Mouse (Mus musculus): Measurements from ENCODE around the gene Cln5.
A peak's percentile ranks its signal among the peaks of the same experiment; 100 is the strongest.

Cln5 gene

DNA sequence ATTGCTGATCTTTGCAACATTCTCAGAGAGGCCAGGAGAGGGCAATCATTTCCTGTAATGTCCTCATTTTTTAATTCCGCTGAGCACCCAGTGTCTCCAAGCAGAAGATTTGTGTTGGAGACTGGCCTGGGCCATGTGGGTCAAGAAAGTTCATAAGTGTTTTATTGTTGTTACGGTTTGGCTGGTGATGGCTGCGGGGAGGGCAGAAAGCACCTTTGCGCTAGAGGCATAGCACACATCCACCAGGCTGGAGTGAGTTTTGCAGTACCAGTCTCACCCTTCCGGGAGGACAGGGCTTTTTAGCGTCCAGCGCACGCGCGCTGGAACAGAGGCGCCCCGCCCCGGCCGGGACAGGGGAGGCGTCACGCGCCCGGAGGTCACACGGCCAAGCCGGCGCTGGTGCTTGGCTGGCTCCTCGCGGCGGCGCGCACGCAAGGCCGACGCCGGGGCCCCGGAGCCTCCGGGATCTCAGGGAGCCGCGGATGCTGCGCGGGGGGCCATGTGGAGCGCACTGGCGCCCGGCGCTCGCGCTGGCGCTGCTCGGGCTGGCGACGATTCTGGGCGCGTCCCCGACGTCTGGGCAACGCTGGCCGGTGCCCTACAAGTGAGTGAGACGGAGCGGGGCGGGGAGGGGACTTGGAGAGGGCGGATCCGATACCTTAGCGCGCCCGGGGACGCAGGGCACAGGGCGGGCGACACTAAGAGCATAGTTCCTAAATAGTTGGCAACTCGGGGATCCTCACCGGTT is at the start of gene Cln5:
Cln5 (plus strand) TSS at position 353 of the 748 bp plus-strand sequence.
- peak; percentile 89 to 94 for DNase-seq (ENCODE audit: low spot score in 2 of 2)

DNA sequence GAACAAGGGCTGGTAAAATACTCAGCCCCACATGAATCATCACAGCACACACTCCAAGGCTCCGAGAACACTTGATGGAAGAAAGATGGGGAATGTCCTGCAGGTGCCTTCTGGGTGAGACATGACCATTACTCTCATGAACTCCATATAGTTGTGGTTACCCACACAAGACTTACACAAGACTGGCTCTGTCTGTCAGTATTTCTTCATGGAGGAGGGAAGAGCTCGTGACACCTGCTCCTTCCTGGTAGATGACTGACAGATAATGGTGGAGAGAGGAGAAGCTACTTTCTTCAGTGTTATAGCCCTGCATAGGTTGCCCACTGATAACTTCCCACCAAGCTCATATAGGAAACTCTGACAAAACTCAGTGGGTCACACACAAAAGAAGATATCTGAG is 40.8 kb upstream of the Cln5 start:
- DNase-seq (ENCODE audit: low spot score in 2 of 2) = no peak

DNA sequence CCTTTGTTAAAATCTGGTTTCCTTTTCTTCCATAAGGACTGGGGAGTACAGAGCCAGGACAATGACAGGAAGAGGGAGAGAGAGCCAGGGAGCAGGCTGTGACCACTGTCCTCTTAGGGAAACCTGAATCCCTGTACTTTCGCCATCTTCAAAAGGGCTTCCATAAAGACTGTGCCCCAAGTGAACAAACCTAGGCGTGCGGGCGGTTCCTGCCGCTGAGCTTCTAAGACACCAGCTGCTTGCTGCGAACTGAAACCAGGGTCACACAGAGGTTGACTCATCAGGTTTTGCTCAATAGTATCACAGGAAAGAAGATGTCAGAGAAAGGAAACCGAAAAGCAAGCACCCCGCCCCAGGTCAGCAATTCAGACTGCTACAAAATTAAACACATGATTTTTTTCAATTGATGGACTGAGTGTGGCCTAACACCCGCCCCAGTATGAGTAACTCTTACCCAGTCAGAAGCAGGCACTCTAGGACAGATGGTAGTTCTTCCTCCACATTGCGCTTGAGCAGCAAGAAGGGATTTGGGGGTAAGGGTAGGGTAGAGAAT is 36.7 kb upstream of the Cln5 start:
- DNase-seq (ENCODE audit: low spot score in 2 of 2) = peak; percentile 8 to 22

DNA sequence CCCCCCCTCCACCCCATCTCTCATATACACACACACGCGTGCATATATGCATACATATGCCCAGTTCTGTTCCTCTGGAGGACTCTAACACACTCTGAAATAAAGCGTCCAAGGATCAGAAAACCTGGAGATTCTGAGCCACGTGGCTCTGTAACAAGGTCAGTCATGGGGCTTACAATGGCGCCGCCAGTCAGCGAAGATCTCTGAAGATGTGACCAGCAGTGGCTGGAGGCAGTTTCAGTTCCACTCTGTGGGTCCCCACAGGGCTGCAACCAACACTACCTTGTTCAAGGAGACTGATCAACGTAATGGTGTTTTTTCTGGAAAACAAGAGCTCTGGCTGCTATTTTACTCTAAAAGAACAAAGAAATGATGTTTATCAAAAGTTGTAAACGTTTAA is 35.9 kb upstream of the Cln5 start:
- DNase-seq (ENCODE audit: low spot score in 2 of 2) = no peak

- no peak for DNase-seq (ENCODE audit: low spot score in 2 of 2)
Observed at GRCm38 (mm10) chr14:103037016-103037415, 33.0 kb upstream of the Cln5 start.

DNA sequence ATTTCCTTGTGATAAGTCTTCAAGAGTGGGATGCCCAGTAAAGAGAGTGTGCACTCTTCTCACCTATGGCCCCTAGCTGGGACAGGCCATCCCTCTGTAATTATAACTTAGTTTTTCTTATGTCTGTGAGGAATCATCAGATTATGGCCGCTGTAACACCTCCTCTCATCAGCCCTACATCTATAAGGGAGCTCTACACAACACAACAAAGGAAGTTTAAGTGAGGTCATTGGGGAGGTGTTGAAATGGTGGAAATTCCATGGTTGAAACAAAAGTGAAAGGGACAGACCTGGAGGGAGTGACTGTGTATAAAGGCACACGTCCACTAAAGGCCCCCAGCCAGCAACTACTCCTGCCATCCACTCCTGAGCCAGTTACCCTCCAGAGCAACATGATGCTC is 23.3 kb upstream of the Cln5 start, which contains the start of gene Acod1:
Acod1 (plus strand) TSS at position 301 of the 400 bp plus-strand sequence.
- no peak for DNase-seq (ENCODE audit: low spot score in 2 of 2)

DNA sequence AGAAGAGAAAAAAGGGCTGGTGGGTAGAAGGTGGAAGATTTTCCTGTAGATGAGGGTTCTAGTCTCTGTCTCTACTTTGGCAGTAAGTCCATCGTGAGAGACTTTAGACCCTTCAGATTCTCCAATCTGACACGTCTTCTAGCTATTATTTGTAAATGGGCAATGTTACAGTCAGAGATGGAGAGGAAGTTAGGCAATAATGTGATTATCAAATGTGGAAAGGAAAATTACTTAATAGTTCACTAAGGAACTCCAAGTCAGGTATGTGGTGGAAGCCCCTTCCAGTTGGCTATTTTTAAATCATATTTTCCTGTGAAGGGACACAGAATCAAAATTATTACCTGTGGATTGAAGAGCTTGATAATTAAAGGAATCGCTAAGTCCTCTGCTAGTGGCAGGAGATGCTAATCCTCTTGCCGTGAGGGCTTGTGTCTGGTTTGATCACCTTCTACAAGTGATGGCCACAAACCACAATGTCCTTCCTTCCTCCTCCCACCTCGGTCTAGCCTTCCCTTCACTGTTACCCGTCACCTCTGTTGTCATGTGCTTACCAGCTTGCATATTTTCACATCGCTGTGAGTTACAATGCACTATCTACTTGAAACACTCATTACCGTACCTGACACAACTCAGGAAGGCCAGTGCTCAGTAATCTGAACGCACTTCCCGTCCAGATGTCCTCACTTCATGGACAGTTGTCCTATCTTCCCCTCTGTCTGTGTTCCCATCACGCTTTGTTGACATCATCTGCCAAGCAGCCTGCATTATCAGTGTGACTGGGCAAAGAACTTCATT is 21.5 kb upstream of the Cln5 start:
- DNase-seq (ENCODE audit: low spot score in 2 of 2) = no peak

DNA sequence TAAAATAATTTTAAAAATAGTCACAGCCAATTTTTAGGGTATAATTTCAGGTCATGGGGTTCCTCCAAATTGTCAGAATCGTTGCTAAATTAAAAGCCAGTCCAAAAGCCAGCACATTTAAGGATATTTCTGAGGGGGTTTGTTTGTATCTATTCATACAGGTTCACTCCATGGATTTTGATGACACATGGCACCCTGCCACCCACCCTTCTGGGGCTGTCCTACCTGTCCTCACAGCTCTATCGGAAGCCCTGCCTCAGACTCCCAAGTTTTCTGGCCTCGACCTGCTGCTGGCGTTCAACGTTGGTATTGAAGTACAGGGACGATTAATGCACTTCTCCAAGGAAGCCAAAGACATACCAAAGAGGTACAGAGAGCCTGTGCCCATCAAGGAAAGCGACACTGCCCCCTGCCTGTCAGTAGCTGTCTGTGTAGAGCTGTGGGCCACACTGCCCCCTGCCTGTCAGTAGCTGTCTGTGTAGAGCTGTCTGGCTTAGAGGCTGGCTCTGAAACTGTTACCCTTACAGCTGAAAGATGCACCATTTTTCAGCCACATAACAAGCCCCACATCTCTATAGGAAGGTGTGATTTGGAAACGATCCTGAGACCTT is 18.8 kb upstream of the Cln5 start:
- DNase-seq (ENCODE audit: low spot score in 2 of 2) = peak; percentile 68 to 70

DNA sequence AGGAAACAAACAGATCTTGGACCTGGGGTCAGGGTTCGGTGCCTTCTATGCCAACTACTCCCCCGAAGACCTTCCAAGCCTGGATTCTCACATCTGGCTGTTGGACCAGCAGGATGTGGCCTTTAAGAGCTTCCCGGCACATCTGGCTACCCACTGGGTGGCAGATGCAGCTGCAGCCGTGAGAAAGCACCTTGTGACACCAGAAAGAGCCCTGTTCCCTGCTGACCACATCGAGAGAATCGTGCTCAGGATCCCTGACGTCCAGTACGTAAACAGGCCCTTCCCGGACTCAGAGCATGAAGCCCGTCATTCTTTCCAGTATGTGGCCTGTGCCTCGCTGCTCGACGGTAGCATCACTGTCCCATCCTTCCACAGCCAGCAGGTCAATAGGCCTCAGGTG is 15.3 kb upstream of the Cln5 start:
- DNase-seq (ENCODE audit: low spot score in 2 of 2) = no peak

- no peak for DNase-seq (ENCODE audit: low spot score in 2 of 2)
Observed at GRCm38 (mm10) chr14:103056601-103057000, 13.4 kb upstream of the Cln5 start.

- no peak for DNase-seq (ENCODE audit: low spot score in 2 of 2)
Observed at GRCm38 (mm10) chr14:103058998-103059397, 11.0 kb upstream of the Cln5 start.

GRCm38 (mm10) chr14:103059495-103059894 is 10.5 kb upstream of the Cln5 start:
- no peak for DNase-seq (ENCODE audit: low spot score in 2 of 2)

- DNase-seq (ENCODE audit: low spot score in 2 of 2) = peak; percentile 41 to 57
Observed at GRCm38 (mm10) chr14:103065294-103066167, 4.5 kb upstream of the Cln5 start.

GRCm38 (mm10) chr14:103069465-103069863 is 552 bp upstream of the Cln5 start:
- DNase-seq (ENCODE audit: low spot score in 2 of 2) = no peak

GRCm38 (mm10) chr14:103070790-103071189 is 774 bp downstream of the Cln5 start:
- DNase-seq (ENCODE audit: low spot score in 2 of 2) = no peak

DNA sequence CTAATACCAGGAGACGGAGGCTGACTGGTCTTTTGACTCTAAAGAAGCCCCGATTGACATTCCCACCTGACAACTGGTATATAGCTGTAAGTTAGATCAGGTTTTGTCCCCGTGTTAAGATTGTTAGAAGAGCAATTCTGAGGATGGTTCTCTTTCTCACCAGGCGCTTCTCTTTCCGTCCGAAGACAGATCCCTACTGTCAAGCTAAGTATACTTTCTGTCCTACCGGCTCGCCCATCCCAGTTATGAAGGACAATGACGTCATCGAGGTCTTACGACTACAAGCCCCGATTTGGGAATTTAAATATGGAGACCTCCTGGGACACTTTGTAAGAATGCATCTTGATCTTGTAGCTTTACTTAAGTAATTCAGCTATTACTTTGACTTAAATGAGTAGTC is 1.5 kb downstream of the Cln5 start:
- no peak for DNase-seq (ENCODE audit: low spot score in 2 of 2)

- no peak for DNase-seq (ENCODE audit: low spot score in 2 of 2)
Observed at GRCm38 (mm10) chr14:103072731-103073130, 2.7 kb downstream of the Cln5 start.

DNA sequence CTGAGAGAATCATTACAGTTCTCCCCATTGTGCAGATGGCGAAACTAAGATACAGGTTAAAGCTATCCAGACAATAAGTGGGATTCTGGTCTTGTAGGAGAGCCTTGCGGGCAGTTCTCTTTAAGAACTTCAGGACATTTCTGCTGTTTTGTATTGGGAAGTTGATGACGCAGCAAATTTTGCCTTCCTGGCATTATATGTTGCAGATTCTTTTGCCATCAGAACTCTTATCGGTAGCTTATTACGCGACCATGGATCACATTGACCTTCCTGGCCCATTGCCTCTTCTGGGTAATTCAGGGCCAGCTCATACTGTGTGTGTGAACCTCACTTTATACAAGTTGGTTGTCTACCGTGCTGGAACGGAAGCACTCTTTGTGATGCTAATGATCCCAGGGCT is 3.8 kb downstream of the Cln5 start:
- DNase-seq (ENCODE audit: low spot score in 2 of 2) = no peak

DNA sequence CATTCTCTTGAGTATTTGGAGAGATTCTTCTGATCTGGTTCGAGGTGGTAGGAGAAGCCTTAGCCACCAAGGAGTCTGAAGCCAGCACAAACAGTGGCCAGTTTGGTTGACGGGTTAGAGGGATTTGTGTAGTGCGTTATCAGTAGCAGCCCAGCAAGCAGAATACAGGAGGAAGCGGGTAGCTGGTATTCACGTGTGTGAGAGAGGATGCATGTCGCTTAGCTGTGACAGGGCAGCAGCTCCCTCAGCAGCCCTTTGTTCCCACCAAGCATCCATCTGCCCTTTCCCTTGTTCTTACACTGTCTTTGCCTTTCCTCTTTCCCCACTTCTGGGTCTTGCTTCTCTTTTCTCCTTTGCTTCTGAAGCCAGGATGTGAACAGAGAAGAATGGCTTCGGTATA is 5.2 kb downstream of the Cln5 start:
- DNase-seq (ENCODE audit: low spot score in 2 of 2) = no peak

DNA sequence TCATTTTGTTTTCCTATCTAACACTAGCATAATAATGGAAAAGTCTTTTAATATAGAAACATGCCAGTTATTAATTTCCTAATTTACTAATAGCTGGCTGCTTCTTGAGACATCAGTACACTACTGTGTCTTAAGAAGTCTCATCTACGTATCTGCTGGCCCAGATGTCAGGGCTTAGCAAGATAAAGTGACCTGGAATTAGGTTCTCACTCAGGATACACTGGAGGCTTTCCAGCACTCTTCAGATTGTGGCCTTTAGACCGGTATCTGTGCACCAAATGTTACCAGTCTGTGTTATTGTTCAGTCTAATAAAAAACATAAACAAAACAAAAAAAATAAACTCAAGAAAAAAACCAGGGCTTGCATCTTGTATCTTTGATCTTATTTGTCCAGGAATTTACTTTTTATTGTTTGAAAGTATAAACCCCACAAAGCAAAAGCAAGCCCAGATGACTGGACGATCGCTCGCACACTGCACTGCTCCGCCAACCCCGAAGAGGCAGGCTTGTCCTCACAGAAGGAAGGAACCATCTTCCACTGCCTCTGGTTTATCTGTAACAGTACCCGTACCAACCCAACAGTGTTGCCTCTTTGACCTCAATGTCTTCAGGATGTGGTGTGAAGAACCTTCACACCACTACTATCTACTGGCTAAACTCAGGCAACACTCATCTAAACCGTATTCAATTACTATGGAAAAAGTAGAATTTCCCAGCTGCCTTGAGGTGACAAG is 7.4 kb downstream of the Cln5 start:
- DNase-seq (ENCODE audit: low spot score in 2 of 2) = no peak

Measured in urinary bladder, adult 18-20 months (tissue).